Mouse (Mus musculus) CH12.LX (cell line): ENCODE data around the gene Tnfrsf9.

ENCODE experiments used
- CTCF ChIP-seq, 2 experiments: IDR thresholded peaks in 1 of 2; conservative IDR thresholded peaks in 1 of 2; 2 replicates each; pipeline ENCODE4 v1.5.1; 2011 to 2012; ENCODE audit warnings: low read depth in 2 of 2, low read length in 2 of 2, improper control_type of control experiment in 1 of 2, inconsistent platforms in 1 of 2, mild to moderate bottlenecking in 1 of 2, moderate library complexity in 1 of 2
- HCFC1 ChIP-seq: IDR thresholded peaks from 2 replicates; pipeline ENCODE4 v1.6.1; 2012; ENCODE audit warnings: low read depth, mild to moderate bottlenecking, inconsistent platforms, low read length, improper control_type of control experiment
- JUND ChIP-seq: conservative IDR thresholded peaks from 2 replicates; pipeline ENCODE4 v1.6.1; 2011; ENCODE audit warnings: low read depth, low read length, improper control_type of control experiment
- TCF12 ChIP-seq: IDR thresholded peaks from 2 replicates; pipeline ENCODE4 v1.6.1; 2014; ENCODE audit warnings: low read depth, mild to moderate bottlenecking, inconsistent platforms, low read length, improper control_type of control experiment
- USF1 ChIP-seq: IDR thresholded peaks from 2 replicates; pipeline ENCODE4 v1.6.1; 2014; ENCODE audit warnings: low read depth, mild to moderate bottlenecking, inconsistent platforms, low read length, improper control_type of control experiment
- ZMIZ1 ChIP-seq: IDR thresholded peaks from 2 replicates; pipeline ENCODE4 v1.6.1; 2012; ENCODE audit warnings: low read depth, mild to moderate bottlenecking, inconsistent platforms, low read length, improper control_type of control experiment

DNA sequence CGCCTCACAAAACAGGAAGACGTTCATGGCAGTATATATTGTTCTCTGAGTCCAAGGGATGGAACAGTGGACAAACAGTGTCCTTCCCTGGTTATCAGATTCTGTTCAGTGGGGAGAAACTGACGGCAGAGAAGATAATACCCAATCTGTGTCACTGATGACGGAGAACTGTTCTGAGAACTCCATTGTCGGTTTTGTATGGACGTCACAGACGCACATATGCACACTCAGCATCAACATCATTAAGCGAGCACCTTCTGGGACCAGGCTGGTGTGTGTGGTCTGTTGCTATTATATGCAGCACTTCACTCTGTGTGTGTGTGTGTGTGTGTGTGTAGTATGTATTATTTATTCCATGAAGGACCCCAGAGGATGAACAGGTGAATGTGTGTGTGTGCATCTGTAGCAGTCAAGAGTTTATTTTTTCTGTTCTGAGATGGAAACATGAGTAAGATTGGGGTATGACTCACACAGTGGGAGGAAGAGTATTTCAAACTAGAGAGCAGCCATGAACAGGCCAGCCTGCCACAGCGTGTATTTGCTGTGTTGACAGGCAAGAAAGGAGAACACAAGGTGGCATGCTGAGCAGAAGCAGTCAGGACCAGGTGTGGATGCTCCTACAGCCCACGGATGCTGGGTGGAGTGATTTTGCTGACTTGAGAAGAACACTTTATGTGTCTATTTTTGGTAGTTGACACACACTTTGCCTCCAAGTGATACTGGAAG lies 982 bp downstream of the Tnfrsf9 start:
- TF ChIP-seq HCFC1 (peak; percentile 43; the same call in 1 of the 2 replicates), CTCF (conservative IDR thresholded peaks at IDR 0.05 in 1 of 2, IDR thresholded peaks at IDR 0.05 in 1 of 2; ENCODE audit: low read depth in 2 of 2, low read length in 2 of 2) (no peak; a peak in 1 of 4 replicates), TCF12 (peak; percentile 25; the same call in 1 of the 2 replicates), USF1 (no peak), JUND (no peak), ZMIZ1 (no peak)
